Mouse (Mus musculus): Measurements from ENCODE around the gene Plin2. TPM values are rescaled to one million over a fixed set of nuclear protein-coding genes. Genes with fewer than 3 reads are reported as not detected.

Gene Plin2
- polyA plus RNA-seq, 1 experiment, result 68.7 TPM

DNA sequence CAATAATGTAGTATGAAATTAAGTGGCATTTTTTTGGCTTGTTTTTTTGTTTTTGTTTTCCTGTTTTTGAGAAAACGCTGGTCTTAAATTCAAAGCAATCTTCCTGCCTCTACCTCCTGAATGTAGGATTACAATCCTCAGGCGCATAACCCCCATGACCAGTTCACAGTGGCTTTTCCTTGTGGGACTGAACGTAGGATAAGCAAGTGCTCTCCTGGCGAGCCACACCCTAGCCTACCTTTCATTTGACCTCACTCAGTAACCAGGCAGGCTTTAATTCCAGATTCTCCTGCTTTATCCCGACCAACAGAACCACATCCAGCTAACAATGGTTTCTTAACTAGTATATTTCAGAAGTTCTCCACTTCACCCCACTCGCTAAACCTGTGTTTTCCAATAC lies 20.9 kb upstream of the Plin2 start:
- H3K27me3 ChIP-seq (ENCODE audit: control insufficient read depth, insufficient read depth, low read length), result no peaks in the 10 kb centered on the region
- no peak overlapping the region for H3K27ac ChIP-seq (ENCODE audit: control insufficient read depth, insufficient read depth, low read depth, low read length)
- H3K4me3 ChIP-seq (ENCODE audit: control insufficient read depth, low read depth, low read length), result peak overlapping the region; percentile 64
- TF ChIP-seq POLR2A (IDR thresholded peaks at IDR 0.05; ENCODE audit: control insufficient read depth, low read depth, low read length) (no peak), CTCF (IDR thresholded peaks at IDR 0.05; ENCODE audit: control insufficient read depth, insufficient read depth, insufficient replicate concordance, low read depth, low read length) (no peak)
- no peaks in the 10 kb centered on the region for H3K36me3 ChIP-seq (ENCODE audit: control insufficient read depth, insufficient read depth, low read length)
- peaks cover 2% of the 10 kb centered on the region; the same call in 1 of the 2 replicates for H3K4me1 ChIP-seq (ENCODE audit: control insufficient read depth, insufficient read depth, low read length)

- Histone ChIP-seq H3K4me3 (ENCODE audit: control insufficient read depth, low read depth, low read length) (peak overlapping the region; percentile 46; the same call in 1 of the 2 replicates), H3K27me3 (ENCODE audit: control insufficient read depth, insufficient read depth, low read length) (no peaks in the 10 kb centered on the region), H3K36me3 (ENCODE audit: control insufficient read depth, insufficient read depth, low read length) (no peaks in the 10 kb centered on the region), H3K4me1 (ENCODE audit: control insufficient read depth, insufficient read depth, low read length) (peaks cover 2% of the 10 kb centered on the region; the same call in 1 of the 2 replicates), H3K27ac (ENCODE audit: control insufficient read depth, insufficient read depth, low read depth, low read length) (no peak overlapping the region)
- TF ChIP-seq CTCF (IDR thresholded peaks at IDR 0.05; ENCODE audit: control insufficient read depth, insufficient read depth, insufficient replicate concordance, low read depth, low read length), result no peak
- no peak for TF ChIP-seq POLR2A (IDR thresholded peaks at IDR 0.05; ENCODE audit: control insufficient read depth, low read depth, low read length)
Measured at GRCm38 (mm10) chr4:86690194-86690593, 20.3 kb upstream of the Plin2 start.

DNA sequence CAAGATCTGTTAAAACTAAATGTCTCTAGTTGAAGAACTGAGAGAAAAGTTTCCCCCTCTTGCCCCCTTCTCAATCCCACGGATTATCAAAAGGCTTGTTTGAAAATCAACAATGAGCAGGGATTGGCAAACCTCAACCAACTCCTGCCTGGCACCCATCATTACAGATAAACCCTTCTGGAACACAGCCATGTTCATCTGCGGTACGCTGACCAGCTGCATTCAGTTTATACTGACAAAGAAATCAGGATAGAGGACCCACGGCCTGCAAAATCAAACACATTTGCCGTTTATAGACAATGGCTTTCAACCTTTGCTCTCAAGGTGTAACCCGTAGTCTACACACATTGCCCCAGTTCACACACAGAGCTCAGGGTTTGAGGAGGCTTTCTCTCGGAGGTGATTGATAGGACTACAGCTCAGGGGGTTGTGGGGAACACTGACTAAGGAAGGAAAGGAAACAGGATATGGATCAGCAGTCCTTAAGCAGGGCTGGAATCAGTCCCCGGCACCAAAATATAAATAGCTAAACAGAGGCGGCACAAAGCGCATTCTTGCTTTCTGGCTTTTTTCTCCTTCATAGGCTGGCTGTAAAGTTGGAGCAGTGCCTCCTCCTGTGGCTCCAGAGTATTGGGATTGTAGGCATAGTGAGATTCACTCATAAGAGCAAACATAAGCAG lies 19.3 kb upstream of the Plin2 start:
- Histone ChIP-seq H3K36me3 (ENCODE audit: control insufficient read depth, insufficient read depth, low read length) (no peaks in the 10 kb centered on the region), H3K4me3 (ENCODE audit: control insufficient read depth, low read depth, low read length) (peak overlapping the region; percentile 17), H3K4me1 (ENCODE audit: control insufficient read depth, insufficient read depth, low read length) (peaks cover 2% of the 10 kb centered on the region; the same call in 1 of the 2 replicates), H3K27me3 (ENCODE audit: control insufficient read depth, insufficient read depth, low read length) (no peaks in the 10 kb centered on the region), H3K27ac (ENCODE audit: control insufficient read depth, insufficient read depth, low read depth, low read length) (no peak overlapping the region)
- TF ChIP-seq POLR2A (IDR thresholded peaks at IDR 0.05; ENCODE audit: control insufficient read depth, low read depth, low read length), result no peak
- no peak for TF ChIP-seq CTCF (IDR thresholded peaks at IDR 0.05; ENCODE audit: control insufficient read depth, insufficient read depth, insufficient replicate concordance, low read depth, low read length)

GRCm38 (mm10) chr4:86686564-86686963 lies 16.7 kb upstream of the Plin2 start:
- no peaks in the 10 kb centered on the region for H3K36me3 ChIP-seq (ENCODE audit: control insufficient read depth, insufficient read depth, low read length)
- TF ChIP-seq POLR2A (IDR thresholded peaks at IDR 0.05; ENCODE audit: control insufficient read depth, low read depth, low read length) (no peak), CTCF (IDR thresholded peaks at IDR 0.05; ENCODE audit: control insufficient read depth, insufficient read depth, insufficient replicate concordance, low read depth, low read length) (no peak)
- H3K27ac ChIP-seq (ENCODE audit: control insufficient read depth, insufficient read depth, low read depth, low read length), result 0 out of 2 replicates have a peak overlapping the region, but pooled peaks have one; percentile 40

GRCm38 (mm10) chr4:86686009-86686366 lies 16.1 kb upstream of the Plin2 start:
- no peak for TF ChIP-seq CTCF (IDR thresholded peaks at IDR 0.05; ENCODE audit: control insufficient read depth, insufficient read depth, insufficient replicate concordance, low read depth, low read length)

More at GRCm38 (mm10) chr4:86686564-86686963, 16.7 kb upstream of the Plin2 start:
- H3K4me3 ChIP-seq (ENCODE audit: control insufficient read depth, low read depth, low read length), result no peak overlapping the region
- no peaks in the 10 kb centered on the region for H3K27me3 ChIP-seq (ENCODE audit: control insufficient read depth, insufficient read depth, low read length)
- no peaks in the 10 kb centered on the region for H3K4me1 ChIP-seq (ENCODE audit: control insufficient read depth, insufficient read depth, low read length)

DNA sequence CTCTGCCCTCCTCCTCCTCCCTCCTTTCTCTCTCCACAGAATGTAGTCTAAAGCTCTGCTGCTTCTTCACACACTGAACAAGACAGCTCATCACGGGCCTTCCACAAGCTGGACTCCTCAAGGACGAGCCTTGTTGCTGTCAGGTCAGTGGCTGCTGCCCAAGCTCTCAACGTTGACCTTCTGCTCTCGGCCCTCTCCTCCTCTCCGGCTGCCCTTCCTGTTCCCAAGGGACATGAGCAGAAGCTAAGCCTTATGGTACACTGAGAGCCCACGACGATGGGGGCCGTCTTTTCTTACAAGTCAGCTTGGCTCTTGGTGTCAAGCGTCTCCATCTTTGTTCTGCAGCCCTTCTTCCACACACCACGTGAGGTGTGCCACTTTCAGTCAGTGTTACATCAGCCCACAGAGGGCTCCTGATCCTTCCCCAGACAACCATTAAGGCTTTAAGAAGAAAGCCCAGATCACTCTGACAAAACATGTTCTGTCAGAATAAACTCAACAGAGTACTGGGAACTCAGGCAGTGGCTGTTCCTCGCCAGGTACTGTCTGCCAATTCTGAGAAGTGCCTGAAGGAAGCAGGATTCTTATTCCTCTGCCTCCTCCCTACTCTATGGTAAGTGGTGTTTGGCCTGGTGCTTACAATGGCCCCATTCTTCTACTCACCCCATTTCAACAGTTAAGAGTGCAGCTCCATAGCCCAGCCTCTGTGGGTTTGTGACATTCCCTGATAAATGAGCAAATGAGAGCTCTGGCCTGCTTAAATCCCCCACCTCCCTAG lies 15.6 kb upstream of the Plin2 start:
- Histone ChIP-seq H3K4me1 (ENCODE audit: control insufficient read depth, insufficient read depth, low read length) (no peaks in the 10 kb centered on the region), H3K4me3 (ENCODE audit: control insufficient read depth, low read depth, low read length) (no peak overlapping the region), H3K27me3 (ENCODE audit: control insufficient read depth, insufficient read depth, low read length) (no peaks in the 10 kb centered on the region), H3K27ac (ENCODE audit: control insufficient read depth, insufficient read depth, low read depth, low read length) (peak overlapping the region; percentile 12; the same call in 1 of the 2 replicates), H3K36me3 (ENCODE audit: control insufficient read depth, insufficient read depth, low read length) (no peaks in the 10 kb centered on the region)
- no peak for TF ChIP-seq CTCF (IDR thresholded peaks at IDR 0.05; ENCODE audit: control insufficient read depth, insufficient read depth, insufficient replicate concordance, low read depth, low read length)
- TF ChIP-seq POLR2A (IDR thresholded peaks at IDR 0.05; ENCODE audit: control insufficient read depth, low read depth, low read length), result no peak

More at GRCm38 (mm10) chr4:86686009-86686366, 16.1 kb upstream of the Plin2 start:
- H3K4me1 ChIP-seq (ENCODE audit: control insufficient read depth, insufficient read depth, low read length), result no peaks in the 10 kb centered on the region
- H3K27ac ChIP-seq (ENCODE audit: control insufficient read depth, insufficient read depth, low read depth, low read length), result no peak overlapping the region
- H3K36me3 ChIP-seq (ENCODE audit: control insufficient read depth, insufficient read depth, low read length), result no peaks in the 10 kb centered on the region
- no peak overlapping the region for H3K4me3 ChIP-seq (ENCODE audit: control insufficient read depth, low read depth, low read length)
- H3K27me3 ChIP-seq (ENCODE audit: control insufficient read depth, insufficient read depth, low read length), result no peaks in the 10 kb centered on the region

DNA sequence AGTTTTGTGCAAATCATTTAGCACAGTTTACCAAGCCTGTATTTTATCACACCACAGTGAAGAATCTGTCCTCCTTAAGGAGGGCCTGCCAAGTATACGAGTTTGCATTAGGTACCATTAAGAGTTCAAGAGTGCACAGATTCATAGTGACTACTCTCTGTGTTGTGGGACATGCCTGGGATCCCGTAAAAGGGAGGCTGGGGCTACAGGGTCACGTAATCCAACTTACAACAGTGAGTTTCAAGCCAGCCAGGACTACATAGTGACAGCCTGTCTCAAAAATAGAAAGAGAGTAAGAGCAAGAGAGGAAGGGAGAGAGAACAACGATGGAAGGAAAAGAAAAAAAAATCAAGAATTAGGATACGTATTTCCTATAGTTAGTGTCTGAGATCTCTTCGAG lies 14.9 kb upstream of the Plin2 start:
- H3K4me1 ChIP-seq (ENCODE audit: control insufficient read depth, insufficient read depth, low read length), result no peaks in the 10 kb centered on the region
- TF ChIP-seq POLR2A (IDR thresholded peaks at IDR 0.05; ENCODE audit: control insufficient read depth, low read depth, low read length) (no peak), CTCF (IDR thresholded peaks at IDR 0.05; ENCODE audit: control insufficient read depth, insufficient read depth, insufficient replicate concordance, low read depth, low read length) (no peak)
- H3K36me3 ChIP-seq (ENCODE audit: control insufficient read depth, insufficient read depth, low read length), result no peaks in the 10 kb centered on the region
- no peaks in the 10 kb centered on the region for H3K27me3 ChIP-seq (ENCODE audit: control insufficient read depth, insufficient read depth, low read length)
- no peak overlapping the region for H3K4me3 ChIP-seq (ENCODE audit: control insufficient read depth, low read depth, low read length)
- H3K27ac ChIP-seq (ENCODE audit: control insufficient read depth, insufficient read depth, low read depth, low read length), result no peak overlapping the region
